Mouse (Mus musculus) neural tube, embryonic 12.5 days (tissue): ENCODE data around the gene Lrguk. TPM values are rescaled to one million over a fixed set of nuclear protein-coding genes. Genes with fewer than 3 reads are reported as not detected.

Experiments used
- ATAC-seq: fragments of 200-750 bp; cut with Nextera tagmentation; 2 replicates; pipeline ENCODE4 v1.8.0; 2017; ENCODE audit warnings: low read depth, mild to moderate bottlenecking, moderate TSS enrichment, moderate library complexity; ENCODE audit not compliant: low FRiP score
- H3K27ac ChIP-seq: fragments of 300-500 bp; sonication (generic); 2 replicates; pipeline ENCODE4 v1.5.1; 2016
- H3K27me3 ChIP-seq: fragments of 300-500 bp; sonication (generic); replicated peaks from 2 replicates; pipeline ENCODE4 v1.6.1; 2016; ENCODE audit warnings: mild to moderate bottlenecking
- H3K36me3 ChIP-seq: fragments of 300-500 bp; sonication (generic); 2 replicates; pipeline ENCODE4 v1.6.1; 2016; ENCODE audit warnings: mild to moderate bottlenecking
- H3K4me1 ChIP-seq: fragments of 300-500 bp; sonication (generic); 2 replicates; pipeline ENCODE4 v1.6.1; 2016
- H3K4me2 ChIP-seq: fragments of 300-500 bp; sonication (generic); replicated peaks from 2 replicates; pipeline ENCODE4 v1.6.1; 2016; ENCODE audit warnings: mild to moderate bottlenecking
- H3K4me3 ChIP-seq: fragments of 300-500 bp; sonication (generic); 2 replicates; pipeline ENCODE4 v1.5.1; 2016
- H3K9ac ChIP-seq: fragments of 300-500 bp; sonication (generic); 2 replicates; pipeline ENCODE4 v1.6.1; 2016; ENCODE audit warnings: mild to moderate bottlenecking
- H3K9me3 ChIP-seq: fragments of 300-500 bp; sonication (generic); 2 replicates; pipeline ENCODE4 v1.6.1; 2016; ENCODE audit warnings: mild to moderate bottlenecking
- WGBS: fragments of 180-500 bp; shearing (Covaris S2); methylation state at CpG from one replicate; pipeline ENCODE4 v1.1.7; 2016; 5-methylcytosine and 5-hydroxymethylcytosine counted together
- polyA plus RNA-seq: library from polyadenylated mRNA; unstranded; fragments of >200 nt; fragmentation: Nextera tagmentation; extraction: Ambion mirVana; gene quantifications from 2 replicates; pipeline ENCODE4 v1.2.1, GENCODE M21; 2016

The Lrguk gene
- polyA plus RNA-seq, 1 experiment from 2014 or later: 1.2 TPM

DNA sequence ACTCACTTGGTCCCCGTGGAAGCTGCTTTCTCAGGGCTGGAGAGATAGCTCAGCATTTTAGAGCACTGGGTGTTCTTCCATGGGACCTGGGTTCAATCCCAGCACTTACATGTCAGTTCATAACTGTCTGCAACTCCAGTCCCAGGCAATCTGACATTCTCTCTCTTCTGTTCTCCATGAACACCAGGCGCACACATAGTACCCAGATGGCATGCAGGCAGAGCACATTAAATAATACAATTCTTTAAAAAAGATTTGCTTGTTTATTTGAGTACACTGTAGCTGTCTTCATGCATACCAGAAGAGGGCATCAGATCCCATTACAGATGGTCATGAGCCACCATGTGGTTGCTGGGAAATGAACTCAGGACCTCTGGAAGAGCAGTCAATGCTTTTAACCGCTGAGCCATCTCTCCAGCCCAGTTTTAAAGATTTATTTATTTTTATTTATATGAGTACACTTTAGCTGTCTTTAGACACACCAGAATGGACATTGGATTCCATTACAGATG is 44.7 kb downstream of the Lrguk start:
- ATAC-seq: no peak
- H3K27me3 ChIP-seq: no peaks in the 10 kb centered on the region
- no peaks in the 10 kb centered on the region for H3K9me3 ChIP-seq
- H3K36me3 ChIP-seq: no peaks in the 10 kb centered on the region
- WGBS: 89% methylated on average over 3 of the region's 3 CpGs
- H3K4me3 ChIP-seq: no peak overlapping the region
- no peak overlapping the region for H3K9ac ChIP-seq
- H3K4me2 ChIP-seq: no peak overlapping the region
- H3K27ac ChIP-seq: no peak overlapping the region
- no peaks in the 10 kb centered on the region for H3K4me1 ChIP-seq

DNA sequence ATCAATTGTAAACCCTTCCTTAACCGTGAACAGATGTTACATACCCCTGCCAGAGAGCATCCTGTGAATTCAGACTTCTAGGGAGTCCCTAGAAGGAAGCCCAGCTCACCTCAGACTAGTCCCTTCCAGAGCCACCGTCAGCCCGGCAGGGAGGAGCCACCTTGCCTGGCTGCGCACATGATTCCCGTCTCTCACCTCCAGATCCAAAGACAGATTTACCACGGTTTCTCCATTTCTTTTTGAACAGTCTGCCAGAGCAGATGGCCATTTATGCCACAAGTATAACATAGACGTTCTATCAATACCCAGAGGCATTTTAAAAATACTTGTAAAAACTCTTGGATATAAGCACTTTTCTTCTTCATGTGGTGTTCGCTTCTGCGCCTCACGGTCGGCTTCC is 46.3 kb downstream of the Lrguk start:
- Histone ChIP-seq H3K36me3 (no peaks in the 10 kb centered on the region), H3K27me3 (no peaks in the 10 kb centered on the region), H3K4me1 (no peaks in the 10 kb centered on the region), H3K9me3 (no peaks in the 10 kb centered on the region), H3K27ac (no peak overlapping the region), H3K9ac (no peak overlapping the region), H3K4me2 (no peak overlapping the region), H3K4me3 (no peak overlapping the region)
- WGBS: 83% methylated on average over 11 of the region's 11 CpGs
- ATAC-seq: no peak

- ATAC-seq: no peak
- Histone ChIP-seq H3K36me3 (no peaks in the 10 kb centered on the region), H3K4me3 (no peak overlapping the region), H3K9me3 (no peaks in the 10 kb centered on the region), H3K4me2 (no peak overlapping the region), H3K27ac (no peak overlapping the region), H3K4me1 (no peaks in the 10 kb centered on the region), H3K27me3 (no peaks in the 10 kb centered on the region), H3K9ac (no peak overlapping the region)
- 94% methylated on average over 5 of the region's 5 CpGs for WGBS
Measured at GRCm38 (mm10) chr6:34083471-34083870, 54.2 kb downstream of the Lrguk start.

- Histone ChIP-seq H3K4me1 (no peaks in the 10 kb centered on the region), H3K27ac (no peak overlapping the region), H3K9ac (no peak overlapping the region), H3K4me2 (no peak overlapping the region), H3K27me3 (no peaks in the 10 kb centered on the region), H3K4me3 (no peak overlapping the region), H3K36me3 (no peaks in the 10 kb centered on the region), H3K9me3 (no peaks in the 10 kb centered on the region)
- no peak for ATAC-seq
- WGBS: 81% methylated on average over 4 of the region's 4 CpGs
Measured at GRCm38 (mm10) chr6:34087701-34088100, 58.5 kb downstream of the Lrguk start.

DNA sequence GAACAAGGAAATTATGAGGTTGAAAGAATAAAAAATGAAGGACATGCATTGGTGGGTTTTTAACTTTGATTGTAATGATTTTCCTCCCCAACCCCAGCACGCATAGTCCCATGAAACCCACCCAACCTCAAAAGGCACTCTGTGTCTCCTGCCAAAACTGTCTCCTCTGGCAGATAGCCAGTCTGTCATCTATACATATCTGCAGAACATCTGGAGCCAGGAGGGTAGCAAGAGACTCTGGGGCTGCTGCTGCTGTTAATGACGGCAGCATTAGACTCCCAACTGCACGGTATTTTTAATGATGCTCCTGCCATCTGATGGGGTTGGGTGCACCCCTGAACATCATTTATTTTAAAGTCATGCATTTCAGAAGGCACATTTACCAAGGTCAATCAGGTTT is 59.7 kb downstream of the Lrguk start:
- no peaks in the 10 kb centered on the region for H3K4me1 ChIP-seq
- no peaks in the 10 kb centered on the region for H3K9me3 ChIP-seq
- ATAC-seq: no peak
- no peaks in the 10 kb centered on the region for H3K36me3 ChIP-seq
- H3K27me3 ChIP-seq: no peaks in the 10 kb centered on the region
- H3K27ac ChIP-seq: no peak overlapping the region
- H3K4me2 ChIP-seq: no peak overlapping the region
- H3K9ac ChIP-seq: no peak overlapping the region
- 70% methylated on average over 3 of the region's 3 CpGs for WGBS
- H3K4me3 ChIP-seq: no peak overlapping the region

GRCm38 (mm10) chr6:34091537-34091936 is 62.3 kb downstream of the Lrguk start:
- Histone ChIP-seq H3K27me3 (no peaks in the 10 kb centered on the region), H3K9me3 (no peaks in the 10 kb centered on the region), H3K27ac (no peak overlapping the region), H3K36me3 (no peaks in the 10 kb centered on the region), H3K4me2 (no peak overlapping the region), H3K9ac (no peak overlapping the region), H3K4me1 (no peaks in the 10 kb centered on the region), H3K4me3 (no peak overlapping the region)
- no peak for ATAC-seq
- 65% methylated on average over 3 of the region's 3 CpGs for WGBS

DNA sequence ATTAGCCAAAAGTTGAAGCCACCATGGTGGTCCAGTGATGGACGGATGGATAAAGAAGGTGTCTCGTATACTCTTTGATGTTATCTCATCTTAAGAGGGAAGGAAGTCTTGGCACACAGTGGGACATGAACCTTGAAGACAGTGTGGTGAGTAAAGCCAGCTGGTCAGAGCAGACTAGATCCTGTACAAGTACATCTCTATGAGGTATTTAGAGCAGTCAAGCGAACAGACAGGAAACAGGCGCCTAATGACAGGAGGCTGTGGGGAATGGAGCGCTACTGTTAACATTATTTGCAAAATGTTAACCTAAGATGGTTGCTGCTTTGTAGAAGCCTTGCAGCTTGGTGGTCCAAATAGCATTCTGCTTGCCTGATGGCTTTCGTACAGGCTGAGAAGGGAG is 67.0 kb downstream of the Lrguk start:
- ATAC-seq: no peak
- no peaks in the 10 kb centered on the region for H3K4me1 ChIP-seq
- H3K4me3 ChIP-seq: no peak overlapping the region
- no peak overlapping the region for H3K9ac ChIP-seq
- H3K27me3 ChIP-seq: no peaks in the 10 kb centered on the region
- no peaks in the 10 kb centered on the region; the same call in 1 of the 2 replicates for H3K9me3 ChIP-seq
- H3K36me3 ChIP-seq: no peaks in the 10 kb centered on the region
- no peak overlapping the region for H3K27ac ChIP-seq
- WGBS: 94% methylated on average over 6 of the region's 6 CpGs
- no peak overlapping the region for H3K4me2 ChIP-seq

- H3K4me3 ChIP-seq: no peak overlapping the region
- H3K36me3 ChIP-seq: no peaks in the 10 kb centered on the region
- WGBS: 94% methylated on average over 4 of the region's 4 CpGs
Measured at GRCm38 (mm10) chr6:34096905-34097304, 67.7 kb downstream of the Lrguk start.

DNA sequence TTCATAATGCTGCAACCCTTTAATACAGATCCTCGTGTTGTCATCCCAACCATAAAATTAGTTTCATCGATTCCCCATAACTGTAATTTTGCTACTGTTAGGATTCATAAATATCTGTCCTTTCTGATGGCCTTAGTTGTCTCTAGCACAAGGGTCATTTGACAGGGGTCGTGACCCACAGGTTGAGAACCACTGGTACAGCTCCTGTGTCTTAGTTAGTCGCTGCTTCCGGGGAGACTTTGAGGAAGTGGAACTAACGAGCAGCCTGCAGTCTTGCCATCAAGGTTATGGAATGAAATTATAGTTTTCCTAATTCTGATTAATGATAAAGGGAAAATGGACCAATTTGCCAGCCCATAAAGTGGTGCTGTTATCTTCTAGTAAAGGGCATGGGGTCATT is 70.5 kb downstream of the Lrguk start:
- no peaks in the 10 kb centered on the region; the same call in 1 of the 2 replicates for H3K9me3 ChIP-seq
- no peak overlapping the region for H3K4me2 ChIP-seq
- H3K27ac ChIP-seq: no peak overlapping the region
- H3K4me3 ChIP-seq: no peak overlapping the region
- H3K9ac ChIP-seq: no peak overlapping the region
- H3K4me1 ChIP-seq: no peaks in the 10 kb centered on the region
- no peaks in the 10 kb centered on the region for H3K27me3 ChIP-seq
- ATAC-seq: no peak
- no peaks in the 10 kb centered on the region for H3K36me3 ChIP-seq
- 89% methylated on average over 6 of the region's 6 CpGs for WGBS

More at GRCm38 (mm10) chr6:34096905-34097304, 67.7 kb downstream of the Lrguk start:
- Histone ChIP-seq H3K4me2 (no peak overlapping the region), H3K9ac (no peak overlapping the region), H3K27ac (no peak overlapping the region), H3K4me1 (no peaks in the 10 kb centered on the region), H3K27me3 (no peaks in the 10 kb centered on the region), H3K9me3 (no peaks in the 10 kb centered on the region; the same call in 1 of the 2 replicates)
- no peak for ATAC-seq

DNA sequence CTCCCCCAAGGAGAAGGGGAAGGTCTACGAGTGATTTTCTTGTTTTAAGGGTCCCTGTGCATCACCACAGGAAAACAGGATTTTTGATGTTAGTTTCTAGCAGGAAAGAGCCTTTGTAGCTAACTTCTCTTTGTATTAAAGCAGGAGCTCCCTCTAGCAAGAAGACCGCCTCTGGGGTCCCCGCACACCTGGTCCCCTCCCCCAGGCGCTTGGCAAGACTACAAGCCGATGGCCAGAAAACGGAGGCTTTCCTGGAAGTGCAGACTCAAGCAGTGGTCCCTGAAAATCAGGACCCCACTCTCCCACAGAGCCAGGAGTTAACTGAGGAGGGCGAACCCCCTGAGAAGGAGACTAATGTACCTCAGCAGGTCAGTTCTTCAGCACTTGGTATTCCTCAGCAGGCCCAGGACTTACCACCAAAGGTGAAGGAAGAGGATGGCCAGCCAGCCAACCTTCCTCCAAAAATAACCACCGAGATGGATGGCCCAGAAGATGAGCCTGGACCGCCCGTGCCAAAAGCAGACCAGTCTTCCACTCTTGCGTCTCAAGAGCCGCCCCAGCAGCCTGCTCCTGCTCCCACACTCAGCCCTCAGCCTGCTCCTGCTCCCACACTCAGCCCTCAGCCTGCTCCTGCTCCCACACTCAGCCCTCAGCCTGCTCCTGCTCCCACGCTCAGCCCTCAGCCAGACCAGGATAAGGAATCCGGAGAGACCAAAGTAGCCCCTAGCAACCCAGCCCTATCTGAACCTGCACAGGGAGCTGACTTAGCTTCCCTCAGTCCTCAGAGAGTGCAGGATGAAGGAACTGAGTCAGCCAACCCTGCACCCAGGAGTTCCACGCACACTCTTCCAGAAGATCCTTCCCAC is 72.5 kb downstream of the Lrguk start:
- 94% methylated on average over 15 of the region's 15 CpGs for WGBS
- H3K4me3 ChIP-seq: no peak overlapping the region
- H3K4me2 ChIP-seq: no peak overlapping the region

GRCm38 (mm10) chr6:34103251-34103920 is 74.1 kb downstream of the Lrguk start:
- H3K27me3 ChIP-seq: no peaks in the 10 kb centered on the region
- no peaks in the 10 kb centered on the region; the same call in 1 of the 2 replicates for H3K9me3 ChIP-seq
- no peak for ATAC-seq
- H3K4me1 ChIP-seq: no peaks in the 10 kb centered on the region
- no peak overlapping the region for H3K9ac ChIP-seq
- no peak overlapping the region for H3K27ac ChIP-seq
- WGBS: 88% methylated on average over 17 of the region's 17 CpGs
- no peak overlapping the region for H3K4me2 ChIP-seq
- no peaks in the 10 kb centered on the region for H3K36me3 ChIP-seq
- H3K4me3 ChIP-seq: no peak overlapping the region

More for the DNA sequence above, 72.5 kb downstream of the Lrguk start:
- no peaks in the 10 kb centered on the region; the same call in 1 of the 2 replicates for H3K9me3 ChIP-seq
- H3K27me3 ChIP-seq: no peaks in the 10 kb centered on the region
- H3K9ac ChIP-seq: no peak overlapping the region
- no peaks in the 10 kb centered on the region for H3K4me1 ChIP-seq
- no peak for ATAC-seq
- H3K36me3 ChIP-seq: no peaks in the 10 kb centered on the region
- H3K27ac ChIP-seq: no peak overlapping the region

DNA sequence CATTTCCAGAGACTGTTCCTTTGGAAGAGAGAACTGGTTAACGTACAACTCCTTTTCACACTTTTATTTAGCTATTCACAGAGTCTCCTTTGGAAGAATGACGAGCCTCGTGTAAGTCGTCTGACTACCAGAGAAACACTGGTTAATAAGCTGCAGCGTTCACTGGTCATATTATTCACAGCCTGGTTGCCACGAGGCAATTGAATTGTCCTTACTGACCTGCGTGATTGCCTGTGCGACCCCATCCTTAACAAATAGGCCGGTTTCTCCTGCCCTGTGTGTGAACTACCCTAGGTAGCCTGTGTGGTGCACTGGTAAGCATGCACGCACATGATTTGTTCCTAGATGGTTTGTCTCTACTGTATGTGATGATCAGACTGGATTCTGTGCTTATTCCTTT is 81.3 kb downstream of the Lrguk start:
- H3K4me3 ChIP-seq: no peak overlapping the region
- WGBS: 25% methylated on average over 10 of the region's 10 CpGs
- ATAC-seq: no peak
- no peak overlapping the region for H3K4me2 ChIP-seq
- H3K36me3 ChIP-seq: no peaks in the 10 kb centered on the region
- H3K9ac ChIP-seq: no peak overlapping the region
- no peaks in the 10 kb centered on the region for H3K9me3 ChIP-seq
- H3K4me1 ChIP-seq: 0 out of 2 replicates have a peak, but pooled peaks cover 3% of the 10 kb centered on the region
- no peaks in the 10 kb centered on the region for H3K27me3 ChIP-seq
- no peak overlapping the region for H3K27ac ChIP-seq
